Mouse (Mus musculus): Measurements from ENCODE around the gene Nps. TPM values are rescaled to one million over a fixed set of nuclear protein-coding genes. Genes with fewer than 3 reads are reported as not detected.
"Not testable (repeated sequence)": the region's sequence is repeated elsewhere in the genome, so short reads cannot be mapped to it uniquely, and the experiment has no call there.

Gene Nps
- polyA plus RNA-seq (2012; fragmentation: generic; extraction: Trizol): not detected
- long read RNA-seq, experiment 1: 0 reads
- long read RNA-seq, experiment 2: 0 reads

DNA sequence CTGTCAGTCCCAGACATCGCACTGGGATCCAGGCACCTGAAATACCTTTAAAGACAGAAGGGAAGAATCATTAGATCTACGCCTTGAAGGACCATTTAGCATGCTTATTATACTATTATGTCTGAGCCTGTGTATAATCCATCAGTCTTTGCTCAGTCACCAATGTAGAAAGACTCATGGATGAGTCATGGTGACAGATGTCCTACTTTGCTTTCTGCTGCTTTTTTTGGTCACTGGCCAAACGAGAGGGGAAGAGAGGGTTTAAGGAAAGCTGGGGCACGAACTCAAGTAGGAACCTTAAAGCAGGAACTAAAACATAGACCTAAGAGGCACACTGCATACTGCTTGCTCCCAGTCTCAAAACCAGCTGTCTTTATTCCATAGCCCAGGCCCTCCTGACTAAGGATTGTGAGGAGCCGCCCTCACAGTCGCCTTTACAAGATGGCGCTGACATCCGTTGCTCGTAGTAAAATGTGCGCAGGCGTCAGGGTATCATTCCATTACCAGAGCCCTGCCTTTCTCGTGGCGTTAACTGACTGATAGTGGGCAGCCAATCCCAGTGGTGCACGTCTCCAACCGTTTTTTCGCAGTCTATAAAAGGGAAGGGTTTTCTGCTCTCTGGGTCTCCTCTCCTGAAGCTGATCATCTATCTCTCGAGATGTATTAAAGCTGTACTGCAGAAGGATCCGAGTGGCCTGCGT, at the start of gene Nps:
TSS of gene Nps (plus strand) at position 651 of the 701 bp plus-strand sequence.
- H3ac ChIP-seq (ENCODE audit: control insufficient read depth, insufficient read length, low read depth); H3K27me3 ChIP-seq (ENCODE audit: control insufficient read depth, insufficient read depth, insufficient read length); H3K4me3 ChIP-seq (ENCODE audit: insufficient read depth, poor library complexity, severe bottlenecking); H3K79me3 ChIP-seq (ENCODE audit: low read depth); H3K36me3 ChIP-seq (ENCODE audit: control insufficient read depth, insufficient read depth); H3K79me2 ChIP-seq (ENCODE audit: control insufficient read depth, insufficient read depth): not testable (repeated sequence)
- TF ChIP-seq MYOD1 (IDR thresholded peaks at IDR 0.05; ENCODE audit: control insufficient read depth, insufficient read length, low read depth) (peak; percentile 60), FOSL1 (IDR thresholded peaks at IDR 0.05; ENCODE audit: insufficient read depth, low read length, poor library complexity, severe bottlenecking) (peak; percentile 37)

DNA sequence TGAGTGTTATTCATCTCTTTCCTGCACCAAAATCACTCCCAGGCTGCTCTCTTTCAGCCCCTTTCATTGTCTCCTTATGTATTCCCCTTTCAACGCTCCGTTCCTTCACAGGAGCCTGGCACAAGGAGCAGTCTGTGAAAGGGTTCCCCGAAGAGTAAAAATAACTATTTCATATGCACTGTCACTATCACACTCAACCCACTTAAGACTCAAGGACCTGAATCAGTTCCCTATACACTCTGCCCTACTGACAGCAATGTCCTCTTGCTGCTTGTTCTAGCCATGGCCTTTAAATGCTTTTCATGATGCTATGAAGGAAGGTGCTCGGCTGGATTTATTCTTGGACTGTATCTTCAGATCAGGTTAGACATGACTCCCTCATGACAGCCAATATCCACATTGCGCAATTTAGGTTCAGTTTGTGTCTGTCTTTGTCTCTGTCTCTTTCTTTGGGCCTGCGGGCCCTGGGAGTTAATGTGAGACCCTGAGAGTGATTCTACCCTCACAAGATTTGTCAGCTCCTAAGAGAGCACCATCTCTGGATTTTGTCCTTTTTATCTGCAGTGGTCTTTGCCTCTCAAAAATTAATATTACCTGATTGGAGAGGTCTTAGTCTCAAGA, 49.4 kb upstream of the Nps start:
- peak; percentile 67 for TF ChIP-seq CEBPB (IDR thresholded peaks at IDR 0.05; ENCODE audit: low read depth)
- no peak for TF ChIP-seq CTCF (IDR thresholded peaks at IDR 0.05; ENCODE audit: control insufficient read depth, insufficient read depth, insufficient read length)
- Histone ChIP-seq H3K79me3 (ENCODE audit: low read depth) (no peaks in the 10 kb centered on the region), H3K4me3 (ENCODE audit: insufficient read depth, poor library complexity, severe bottlenecking) (no peak overlapping the region), H3K36me3 (ENCODE audit: control insufficient read depth, insufficient read depth) (no peaks in the 10 kb centered on the region), H3K79me2 (ENCODE audit: control insufficient read depth, insufficient read depth) (no peaks in the 10 kb centered on the region), H3K27me3 (ENCODE audit: control insufficient read depth, insufficient read depth, insufficient read length) (no peaks in the 10 kb centered on the region), H3ac (ENCODE audit: control insufficient read depth, insufficient read length, low read depth) (no peak overlapping the region)

DNA sequence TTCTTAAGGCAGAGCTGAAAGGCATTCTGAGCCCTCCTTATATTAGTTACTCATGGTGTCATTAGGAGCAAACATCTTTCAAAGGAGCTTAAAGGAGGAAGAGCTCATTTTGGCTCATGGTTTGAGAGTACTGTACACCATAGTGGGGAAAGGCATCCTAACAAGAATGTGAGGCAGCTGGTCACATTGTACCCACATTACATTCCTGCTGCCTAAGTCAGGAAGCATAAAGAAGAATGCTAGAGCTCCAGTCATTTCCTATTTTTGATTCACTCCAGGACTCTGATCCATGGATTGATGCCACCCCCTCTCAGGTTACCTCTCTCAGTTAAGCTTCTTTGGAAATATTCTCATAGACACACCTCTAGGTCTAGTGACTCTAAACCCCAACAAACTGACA, 48.2 kb upstream of the Nps start:
- TF ChIP-seq CEBPB (IDR thresholded peaks at IDR 0.05; ENCODE audit: low read depth): no peak
- peak; percentile 60 for TF ChIP-seq MYOD1 (IDR thresholded peaks at IDR 0.05; ENCODE audit: control insufficient read depth, insufficient read length, low read depth)
- H3K27me3 ChIP-seq (ENCODE audit: control insufficient read depth, insufficient read depth, insufficient read length): no peaks in the 10 kb centered on the region
- no peaks in the 10 kb centered on the region for H3K36me3 ChIP-seq (ENCODE audit: control insufficient read depth, insufficient read depth)

DNA sequence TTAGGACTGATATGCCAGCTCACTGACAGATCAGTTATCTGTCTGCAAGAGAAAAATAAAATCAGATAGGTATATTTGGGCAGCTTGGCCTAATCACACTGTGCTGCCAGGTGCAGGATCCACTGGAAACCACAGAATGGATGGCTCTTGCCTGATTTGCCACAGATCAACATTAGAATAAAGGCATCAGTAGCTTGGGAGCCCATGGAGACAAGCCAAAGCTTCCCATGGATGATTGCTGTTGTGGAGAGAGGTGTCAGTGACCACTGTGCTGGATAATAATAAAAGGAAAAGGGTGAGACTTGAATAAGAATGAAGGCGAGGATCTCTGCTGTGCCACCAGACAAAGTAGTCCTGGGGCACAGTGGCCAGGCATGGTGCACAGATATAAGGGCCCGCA, 47.7 kb upstream of the Nps start:
- no peaks in the 10 kb centered on the region for H3K36me3 ChIP-seq (ENCODE audit: control insufficient read depth, insufficient read depth)
- H3K79me3 ChIP-seq (ENCODE audit: low read depth): no peaks in the 10 kb centered on the region
- no peaks in the 10 kb centered on the region for H3K27me3 ChIP-seq (ENCODE audit: control insufficient read depth, insufficient read depth, insufficient read length)
- TF ChIP-seq CEBPB (IDR thresholded peaks at IDR 0.05; ENCODE audit: low read depth) (no peak), MYOD1 (IDR thresholded peaks at IDR 0.05; ENCODE audit: control insufficient read depth, insufficient read length, low read depth) (no peak), MYOG (IDR thresholded peaks at IDR 0.05; ENCODE audit: control insufficient read depth, extremely low read depth, insufficient read length) (no peak), FOSL1 (IDR thresholded peaks at IDR 0.05; ENCODE audit: insufficient read depth, low read length, poor library complexity, severe bottlenecking) (no peak), USF1 (IDR thresholded peaks at IDR 0.05; ENCODE audit: low read depth) (no peak)
- H3K79me2 ChIP-seq (ENCODE audit: control insufficient read depth, insufficient read depth): no peaks in the 10 kb centered on the region
- no peak overlapping the region for H3ac ChIP-seq (ENCODE audit: control insufficient read depth, insufficient read length, low read depth)
- no peak overlapping the region for H3K4me3 ChIP-seq (ENCODE audit: insufficient read depth, poor library complexity, severe bottlenecking)

More for the DNA sequence above, 48.2 kb upstream of the Nps start:
- Histone ChIP-seq H3K79me3 (ENCODE audit: low read depth) (no peaks in the 10 kb centered on the region), H3K79me2 (ENCODE audit: control insufficient read depth, insufficient read depth) (no peaks in the 10 kb centered on the region), H3ac (ENCODE audit: control insufficient read depth, insufficient read length, low read depth) (no peak overlapping the region), H3K4me3 (ENCODE audit: insufficient read depth, poor library complexity, severe bottlenecking) (no peak overlapping the region)

DNA sequence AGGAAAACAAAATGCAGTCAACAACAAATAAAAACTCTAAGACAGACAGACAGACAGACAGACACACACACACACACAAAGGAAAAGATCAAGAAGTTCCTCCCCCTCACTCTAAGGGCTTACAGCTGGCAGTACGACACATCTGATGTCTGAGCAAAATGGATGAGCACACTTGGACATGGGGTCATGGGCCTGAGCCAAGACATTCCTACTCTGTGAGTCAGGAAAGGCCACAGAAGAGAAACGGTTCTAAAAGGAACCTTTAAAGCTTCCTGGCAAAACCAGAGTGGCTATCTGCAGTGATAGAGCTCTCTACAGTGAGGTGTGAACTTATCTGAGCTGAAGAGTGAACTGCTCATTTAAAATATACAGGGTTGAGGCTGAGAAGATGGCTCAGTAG, 46.0 kb upstream of the Nps start:
- Histone ChIP-seq H3K79me3 (ENCODE audit: low read depth) (no peaks in the 10 kb centered on the region), H3K36me3 (ENCODE audit: control insufficient read depth, insufficient read depth) (no peaks in the 10 kb centered on the region), H3K4me3 (ENCODE audit: insufficient read depth, poor library complexity, severe bottlenecking) (no peak overlapping the region), H3K79me2 (ENCODE audit: control insufficient read depth, insufficient read depth) (no peaks in the 10 kb centered on the region), H3K27me3 (ENCODE audit: control insufficient read depth, insufficient read depth, insufficient read length) (no peaks in the 10 kb centered on the region), H3ac (ENCODE audit: control insufficient read depth, insufficient read length, low read depth) (no peak overlapping the region)
- TF ChIP-seq MYOD1 (IDR thresholded peaks at IDR 0.05; ENCODE audit: control insufficient read depth, insufficient read length, low read depth): peak; percentile 41
- no peak for TF ChIP-seq CEBPB (IDR thresholded peaks at IDR 0.05; ENCODE audit: low read depth)
- no peak for TF ChIP-seq CTCF (IDR thresholded peaks at IDR 0.05; ENCODE audit: control insufficient read depth, insufficient read depth, insufficient read length)
- no peak for TF ChIP-seq MYOG (IDR thresholded peaks at IDR 0.05; ENCODE audit: control insufficient read depth, extremely low read depth, insufficient read length)
- TF ChIP-seq FOSL1 (IDR thresholded peaks at IDR 0.05; ENCODE audit: insufficient read depth, low read length, poor library complexity, severe bottlenecking): peak; percentile 43
- TF ChIP-seq MAX (IDR thresholded peaks at IDR 0.05): peak; percentile 60
- TF ChIP-seq USF1 (IDR thresholded peaks at IDR 0.05; ENCODE audit: low read depth): no peak

DNA sequence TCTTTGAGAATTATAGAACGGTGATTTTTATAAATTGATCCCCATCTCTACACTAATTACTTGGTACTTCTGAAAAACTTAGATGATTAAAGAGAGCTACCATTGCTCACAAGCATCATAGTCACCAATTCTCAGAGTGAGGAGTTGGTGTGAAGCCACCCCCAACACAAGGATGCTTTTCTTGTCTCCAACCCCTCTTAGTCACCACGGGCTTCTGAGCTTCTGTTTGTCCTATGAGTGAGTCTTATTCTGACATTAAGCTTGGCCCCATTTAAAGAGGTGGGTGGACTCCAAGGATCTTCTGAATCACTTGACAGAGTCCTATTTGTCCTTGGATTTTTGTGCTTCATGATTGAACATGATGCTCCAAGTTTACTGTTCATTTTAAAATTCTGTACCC, 37.0 kb upstream of the Nps start:
- H3K79me3 ChIP-seq (ENCODE audit: low read depth): no peaks in the 10 kb centered on the region
- H3K79me2 ChIP-seq (ENCODE audit: control insufficient read depth, insufficient read depth): no peaks in the 10 kb centered on the region
- H3K36me3 ChIP-seq (ENCODE audit: control insufficient read depth, insufficient read depth): no peaks in the 10 kb centered on the region
- H3K27me3 ChIP-seq (ENCODE audit: control insufficient read depth, insufficient read depth, insufficient read length): no peaks in the 10 kb centered on the region
- H3ac ChIP-seq (ENCODE audit: control insufficient read depth, insufficient read length, low read depth): no peak overlapping the region
- TF ChIP-seq CTCF (IDR thresholded peaks at IDR 0.05; ENCODE audit: control insufficient read depth, insufficient read depth, insufficient read length) (no peak), USF1 (IDR thresholded peaks at IDR 0.05; ENCODE audit: low read depth) (no peak), MYOG (IDR thresholded peaks at IDR 0.05; ENCODE audit: control insufficient read depth, extremely low read depth, insufficient read length) (no peak), FOSL1 (IDR thresholded peaks at IDR 0.05; ENCODE audit: insufficient read depth, low read length, poor library complexity, severe bottlenecking) (no peak), MAX (IDR thresholded peaks at IDR 0.05) (no peak), CEBPB (IDR thresholded peaks at IDR 0.05; ENCODE audit: low read depth) (no peak), MYOD1 (IDR thresholded peaks at IDR 0.05; ENCODE audit: control insufficient read depth, insufficient read length, low read depth) (no peak)
- H3K4me3 ChIP-seq (ENCODE audit: insufficient read depth, poor library complexity, severe bottlenecking): no peak overlapping the region
